8 mouse cellular contexts compared by ENCODE assay signal in the genomic region with DNA sequence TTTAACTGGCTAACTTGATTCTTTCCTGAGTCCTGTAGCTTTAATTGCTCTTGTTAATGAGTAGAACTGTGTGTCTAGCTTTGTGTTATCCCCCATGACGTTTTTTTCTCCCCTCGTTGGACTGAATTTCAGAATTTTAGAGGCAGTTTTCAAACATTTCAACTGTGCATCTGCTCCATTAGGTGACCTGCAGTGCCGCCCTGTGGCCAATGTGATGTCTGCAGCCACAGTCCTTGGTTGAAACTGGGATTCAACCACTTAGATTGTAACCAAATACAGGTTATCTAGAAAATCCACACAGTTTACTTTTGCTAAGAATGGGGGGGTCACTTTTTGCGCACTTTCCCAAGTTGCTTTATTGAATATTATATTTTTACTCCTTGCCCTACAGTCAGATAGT.
DNase-seq lines count a peak whose midpoint lies in the region; TF ChIP-seq lines count a peak whose summit lies in the region.

No protein-coding gene starts in this region.

- no peaks in the 10 kb centered on the region for H3K36me3 ChIP-seq in small intestine, adult 2 months (ENCODE audit: control insufficient read depth, insufficient read depth, low read length)

- TF ChIP-seq POLR2A in small intestine, adult 2 months (IDR thresholded peaks at IDR 0.05; ENCODE audit: low read depth, low read length): no peak

- WGBS in small intestine, adult 2 months: 0% methylated on average over 4 of the region's 4 CpGs

- intact Hi-C loops in gastrocnemius, postnatal 14 days (cut with DNase I; ENCODE audit: low total_unique reads): loop anchor here (5.0 to 10.0 kb wide), 2 partner anchors 328 to 826 kb away; no protein-coding TSS in a partner anchor

- H3K27ac ChIP-seq in small intestine, adult 2 months (ENCODE audit: insufficient read depth, low read depth, low read length): no peak overlapping the region

- H3K4me3 ChIP-seq in small intestine, adult 2 months (ENCODE audit: low read depth, low read length): no peak overlapping the region

- H3K4me1 ChIP-seq in small intestine, adult 2 months (ENCODE audit: control insufficient read depth, insufficient read depth, insufficient read length, low read length): no peaks in the 10 kb centered on the region; the same call in 1 of the 2 replicates

- peak; percentile 75 to 83 for DNase-seq in CD8-positive naive resting alpha-beta T cell, adult 2 months (ENCODE audit: low read depth in 2 of 2, low spot score in 2 of 2)
- peak; percentile 85 for DNase-seq in NIH3T3 (ENCODE audit: low read depth)
- DNase-seq in cerebellum, postnatal 25 days: peak; percentile 91 to 96
- DNase-seq in gastrocnemius, postnatal 14 days: peak; percentile 66
- DNase-seq in layer of hippocampus, adult 9-10 months (ENCODE audit: low spot score): peak; percentile 71
- DNase-seq in lung, postnatal 36 days: peak; percentile 90
- DNase-seq in c-Kit-positive CD71-positive TER-119-positive erythroid progenitor cells, embryonic 14.5 days (ENCODE audit: low spot score): no peak

- no peaks in the 10 kb centered on the region for H3K27me3 ChIP-seq in small intestine, adult 2 months (ENCODE audit: control insufficient read depth, insufficient read depth, low read length)

- peak; percentile 84; the same call in 1 of the 2 replicates for TF ChIP-seq CTCF in small intestine, adult 2 months (IDR thresholded peaks at IDR 0.05; ENCODE audit: extremely low read depth, insufficient read length, insufficient replicate concordance, low read depth, low read length)
